Mouse (Mus musculus) heart, embryonic 12.5 days (tissue): ENCODE measurements around the gene Pga5. TPM values are rescaled to one million over a fixed set of nuclear protein-coding genes. Genes with fewer than 3 reads are reported as not detected.

ENCODE experiments used
- ATAC-seq: fragments of 200-750 bp; cut with Nextera tagmentation; 2 replicates; pipeline ENCODE4 v1.8.0; 2017; ENCODE audit warnings: moderate TSS enrichment, moderate library complexity; ENCODE audit not compliant: insufficient number of reproducible peaks, low FRiP score
- H3K27ac ChIP-seq: fragments of 300-500 bp; sonication (generic); 2 replicates; pipeline ENCODE4 v1.5.1; 2016; ENCODE audit warnings: mild to moderate bottlenecking, moderate library complexity; ENCODE audit not compliant: poor library complexity, severe bottlenecking
- H3K27me3 ChIP-seq: fragments of 300-500 bp; sonication (generic); replicated peaks from 2 replicates; pipeline ENCODE4 v1.6.1; 2016; ENCODE audit warnings: mild to moderate bottlenecking, moderate library complexity
- H3K36me3 ChIP-seq: fragments of 300-500 bp; sonication (generic); 2 replicates; pipeline ENCODE4 v1.6.1; 2016; ENCODE audit warnings: mild to moderate bottlenecking, moderate library complexity
- H3K4me1 ChIP-seq: fragments of 300-500 bp; sonication (generic); replicated peaks from 2 replicates; pipeline ENCODE4 v1.6.1; 2016; ENCODE audit warnings: mild to moderate bottlenecking
- H3K4me2 ChIP-seq: fragments of 300-500 bp; sonication (generic); 2 replicates; pipeline ENCODE4 v1.6.1; 2016; ENCODE audit warnings: mild to moderate bottlenecking, moderate library complexity
- H3K4me3 ChIP-seq: fragments of 300-500 bp; sonication (generic); 2 replicates; pipeline ENCODE4 v1.5.1; 2016; ENCODE audit warnings: mild to moderate bottlenecking
- H3K9ac ChIP-seq: fragments of 300-500 bp; sonication (generic); 2 replicates; pipeline ENCODE4 v1.6.1; 2016; ENCODE audit warnings: mild to moderate bottlenecking, moderate library complexity
- H3K9me3 ChIP-seq: fragments of 300-500 bp; sonication (generic); replicated peaks from 2 replicates; pipeline ENCODE4 v1.6.1; 2016; ENCODE audit warnings: mild to moderate bottlenecking, moderate library complexity
- WGBS: fragments of 180-500 bp; shearing (Covaris S2); methylation state at CpG from one replicate; pipeline ENCODE4 v1.1.7; 2016; 5-methylcytosine and 5-hydroxymethylcytosine counted together
- polyA plus RNA-seq: library from polyadenylated mRNA; unstranded; fragments of >200 nt; fragmentation: Nextera tagmentation; extraction: Ambion mirVana; gene quantifications from 2 replicates; pipeline ENCODE4 v1.2.1, GENCODE M21; 2016

Gene Pga5
- polyA plus RNA-seq, 1 experiment from 2014 or later = not detected

DNA sequence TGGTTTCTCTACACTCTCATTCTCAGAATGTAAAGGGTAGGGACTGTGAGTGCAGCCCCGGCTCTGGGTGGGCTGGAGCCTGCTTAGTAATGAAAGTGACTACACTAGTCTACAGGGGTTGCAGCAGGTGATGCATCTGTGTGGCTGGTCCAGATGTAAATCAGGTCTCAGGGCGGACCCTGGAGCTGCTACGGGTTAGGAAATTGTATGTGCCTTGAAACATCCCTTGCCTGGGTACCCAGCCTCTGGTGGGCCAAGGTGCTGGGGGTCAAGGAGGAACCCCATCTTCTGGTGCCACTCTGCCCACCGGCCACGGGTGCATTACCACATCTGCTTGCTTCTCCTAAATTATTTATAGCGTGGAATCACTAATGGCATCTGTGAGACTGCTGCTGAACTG, 36.3 kb upstream of the Pga5 start:
- H3K4me1 ChIP-seq = peaks cover 25% of the 10 kb centered on the region
- no peak overlapping the region for H3K9ac ChIP-seq
- 85% methylated on average over 6 of the region's 6 CpGs for WGBS
- H3K36me3 ChIP-seq = peaks cover 39% of the 10 kb centered on the region
- no peaks in the 10 kb centered on the region for H3K9me3 ChIP-seq
- no peak for ATAC-seq
- H3K27me3 ChIP-seq = no peaks in the 10 kb centered on the region
- no peak overlapping the region for H3K27ac ChIP-seq
- no peak overlapping the region for H3K4me2 ChIP-seq
- H3K4me3 ChIP-seq = no peak overlapping the region

DNA sequence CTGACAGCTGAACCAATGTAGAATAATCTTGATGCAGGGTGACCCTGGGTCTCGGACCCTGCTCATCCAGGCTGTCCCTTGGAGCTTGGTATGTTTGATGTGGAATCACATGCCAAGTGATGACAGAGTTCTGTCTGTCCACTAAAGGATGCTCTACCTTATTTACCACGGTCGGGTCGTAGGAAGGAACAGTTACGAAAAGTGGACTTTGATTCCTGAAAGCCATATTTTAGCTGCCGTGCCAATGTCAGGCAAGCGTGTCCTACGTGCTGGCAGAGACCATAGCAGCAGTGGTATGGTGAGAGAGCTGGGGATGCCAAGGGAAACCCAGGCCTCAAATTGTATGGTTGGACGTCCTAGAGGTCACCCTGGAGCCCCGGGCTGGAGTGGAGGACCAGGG, 35.7 kb upstream of the Pga5 start:
- no peak overlapping the region for H3K4me3 ChIP-seq
- H3K27me3 ChIP-seq = no peaks in the 10 kb centered on the region
- H3K9ac ChIP-seq = no peak overlapping the region
- no peak overlapping the region for H3K4me2 ChIP-seq
- H3K36me3 ChIP-seq = peaks cover 39% of the 10 kb centered on the region
- no peak for ATAC-seq
- H3K27ac ChIP-seq = no peak overlapping the region
- WGBS = 90% methylated on average over 10 of the region's 10 CpGs
- no peaks in the 10 kb centered on the region for H3K9me3 ChIP-seq
- H3K4me1 ChIP-seq = peaks cover 31% of the 10 kb centered on the region

DNA sequence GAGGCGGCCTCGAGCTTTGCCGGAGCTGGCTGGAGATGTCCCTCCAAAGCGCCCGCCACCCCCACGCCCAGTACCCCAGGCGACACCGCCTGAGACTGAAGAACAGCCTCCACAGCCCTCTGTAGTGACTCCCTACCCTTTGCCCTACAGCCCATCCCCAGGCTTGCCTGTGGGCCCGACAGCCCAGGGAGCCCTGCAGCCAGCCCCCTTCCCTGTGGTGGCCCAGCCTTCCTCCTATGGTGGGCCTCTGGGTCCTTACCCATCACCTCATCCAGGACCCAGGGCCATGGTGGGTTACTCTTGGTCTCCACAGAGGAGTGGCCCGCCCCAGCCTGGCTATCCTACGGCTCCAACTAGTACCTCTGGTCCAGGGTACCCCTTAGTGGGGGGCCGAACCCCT, 34.8 kb upstream of the Pga5 start:
- no peak overlapping the region for H3K4me3 ChIP-seq
- no peak overlapping the region for H3K4me2 ChIP-seq
- peaks cover 40% of the 10 kb centered on the region for H3K36me3 ChIP-seq
- no peak overlapping the region for H3K9ac ChIP-seq
- no peak for ATAC-seq
- no peak overlapping the region for H3K27ac ChIP-seq
- H3K4me1 ChIP-seq = peaks cover 23% of the 10 kb centered on the region
- 94% methylated on average over 12 of the region's 12 CpGs for WGBS
- no peaks in the 10 kb centered on the region for H3K9me3 ChIP-seq
- no peaks in the 10 kb centered on the region for H3K27me3 ChIP-seq

DNA sequence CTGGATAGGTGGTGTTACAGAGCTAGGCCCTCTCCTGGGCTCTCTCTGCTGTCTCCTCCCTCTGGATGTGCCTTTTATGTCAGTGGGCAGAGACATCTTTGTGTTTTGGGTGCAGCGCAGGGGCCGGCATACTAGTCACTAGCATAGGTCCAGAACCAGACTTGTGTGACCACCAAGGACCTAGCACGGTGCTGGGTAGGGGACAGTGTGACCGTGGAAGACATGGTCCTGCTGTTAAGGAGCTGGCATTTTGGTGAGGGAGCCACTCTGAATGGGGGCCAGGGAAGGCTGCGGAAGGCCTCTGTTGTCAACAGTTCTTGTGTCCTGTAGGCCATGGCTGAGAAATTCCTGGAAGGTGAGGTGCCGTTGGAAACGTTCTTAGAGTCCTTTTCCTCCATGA, 34.3 kb upstream of the Pga5 start:
- H3K4me2 ChIP-seq = no peak overlapping the region
- no peaks in the 10 kb centered on the region for H3K27me3 ChIP-seq
- WGBS = 93% methylated on average over 7 of the region's 7 CpGs
- H3K9ac ChIP-seq = no peak overlapping the region
- H3K4me1 ChIP-seq = peaks cover 25% of the 10 kb centered on the region
- no peak overlapping the region for H3K4me3 ChIP-seq
- H3K36me3 ChIP-seq = peaks cover 43% of the 10 kb centered on the region
- no peaks in the 10 kb centered on the region for H3K9me3 ChIP-seq
- no peak overlapping the region for H3K27ac ChIP-seq
- ATAC-seq = no peak

DNA sequence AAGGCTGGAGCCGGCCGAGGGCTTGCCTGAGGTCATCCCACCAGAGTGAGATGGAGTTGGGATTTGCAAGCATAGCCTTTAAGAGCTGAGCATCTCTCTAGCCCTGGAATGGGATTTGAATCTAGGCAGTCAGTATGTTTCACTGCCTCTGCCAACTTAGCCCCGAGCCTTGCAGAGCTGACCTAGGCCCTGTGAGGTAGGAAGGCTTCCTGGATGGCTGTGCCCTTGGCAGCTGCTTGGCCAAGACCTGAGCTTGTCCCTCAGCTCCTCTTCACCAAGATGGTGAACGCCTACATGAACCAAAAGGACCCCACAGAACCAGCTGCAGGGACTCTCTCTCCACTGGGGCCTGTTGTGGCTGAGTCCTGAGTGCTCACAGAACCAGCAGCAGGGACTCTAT, 32.9 kb upstream of the Pga5 start:
- no peaks in the 10 kb centered on the region for H3K27me3 ChIP-seq
- H3K4me2 ChIP-seq = no peak overlapping the region
- H3K9me3 ChIP-seq = no peaks in the 10 kb centered on the region
- H3K27ac ChIP-seq = no peak overlapping the region; the same call in 1 of the 2 replicates
- H3K9ac ChIP-seq = no peak overlapping the region
- no peak overlapping the region for H3K4me3 ChIP-seq
- peaks cover 54% of the 10 kb centered on the region for H3K36me3 ChIP-seq
- 88% methylated on average over 4 of the region's 4 CpGs for WGBS
- ATAC-seq = no peak
- H3K4me1 ChIP-seq = peaks cover 34% of the 10 kb centered on the region

DNA sequence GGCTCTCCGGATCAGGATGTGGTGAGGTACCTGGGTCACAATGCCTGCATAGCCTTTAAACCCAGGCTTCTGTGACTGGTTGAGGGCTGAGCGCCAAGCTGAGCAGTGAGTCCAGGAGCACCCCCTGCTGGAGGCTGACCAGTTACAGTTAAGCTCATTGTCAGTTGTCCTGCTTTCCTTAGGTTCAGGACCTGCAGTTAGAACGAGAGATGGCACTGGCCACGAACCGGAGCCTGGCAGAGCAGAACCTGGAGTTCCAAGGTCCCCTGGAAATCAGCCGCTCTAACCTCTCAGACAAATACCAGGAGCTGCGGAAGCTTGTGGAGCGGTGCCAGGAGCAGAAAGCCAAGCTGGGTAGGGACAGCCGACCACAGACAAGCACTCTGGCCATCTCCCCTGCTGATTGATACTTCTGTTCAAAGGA, 32.2 kb upstream of the Pga5 start:
- no peak for ATAC-seq
- no peak overlapping the region for H3K4me3 ChIP-seq
- peaks cover 54% of the 10 kb centered on the region for H3K36me3 ChIP-seq
- peak overlapping the region; percentile 6; the same call in 1 of the 2 replicates for H3K4me2 ChIP-seq
- peak overlapping the region; percentile 94 for H3K27ac ChIP-seq
- WGBS = 74% methylated on average over 9 of the region's 9 CpGs
- no peak overlapping the region; the same call in 1 of the 2 replicates for H3K9ac ChIP-seq
- H3K27me3 ChIP-seq = no peaks in the 10 kb centered on the region
- H3K4me1 ChIP-seq = peaks cover 40% of the 10 kb centered on the region
- no peaks in the 10 kb centered on the region for H3K9me3 ChIP-seq

DNA sequence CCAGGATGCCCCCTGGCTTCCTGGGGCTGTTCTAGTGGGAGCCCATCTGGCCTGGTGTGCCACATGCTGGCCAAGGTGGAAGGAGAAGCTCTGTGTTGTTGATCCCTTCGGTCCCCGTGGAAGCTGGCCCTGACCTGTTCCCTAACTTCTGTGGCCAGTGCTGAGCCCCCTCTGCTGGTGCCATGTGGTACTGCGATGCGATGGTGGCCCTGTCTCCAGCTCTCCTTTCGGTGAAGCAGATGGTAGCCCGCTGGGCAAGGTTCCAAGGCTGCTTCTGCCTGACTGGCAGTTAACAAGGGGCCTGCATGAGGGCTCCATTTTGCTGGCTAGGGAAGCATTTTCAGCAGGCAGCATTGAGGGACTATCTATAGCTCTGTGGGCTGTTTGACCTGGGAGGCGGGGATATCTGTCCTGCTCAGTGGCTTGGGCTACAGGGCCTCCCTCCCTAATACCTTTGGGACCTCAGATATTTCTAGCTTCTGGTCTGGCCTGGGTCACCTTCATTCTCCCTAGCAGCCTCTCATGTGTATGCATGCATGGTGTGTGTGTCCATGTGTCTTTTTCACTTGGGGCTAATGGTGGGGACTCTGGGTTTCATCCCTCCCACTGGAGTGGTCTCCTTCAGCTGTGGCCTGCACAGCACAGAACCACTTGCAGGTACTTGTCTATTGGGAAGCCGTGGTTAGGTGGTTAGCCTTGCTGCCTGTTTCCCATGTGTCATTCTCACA, 31.7 kb upstream of the Pga5 start:
- H3K27me3 ChIP-seq = no peaks in the 10 kb centered on the region
- 21% methylated on average over 8 of the region's 8 CpGs for WGBS
- no peaks in the 10 kb centered on the region for H3K9me3 ChIP-seq
- peaks cover 45% of the 10 kb centered on the region for H3K4me1 ChIP-seq
- peak overlapping the region; percentile 6; the same call in 1 of the 2 replicates for H3K4me2 ChIP-seq
- peak; percentile 77 for ATAC-seq
- H3K27ac ChIP-seq = peak overlapping the region; percentile 94
- peaks cover 54% of the 10 kb centered on the region for H3K36me3 ChIP-seq
- no peak overlapping the region for H3K4me3 ChIP-seq
- peak overlapping the region; percentile 41 for H3K9ac ChIP-seq

DNA sequence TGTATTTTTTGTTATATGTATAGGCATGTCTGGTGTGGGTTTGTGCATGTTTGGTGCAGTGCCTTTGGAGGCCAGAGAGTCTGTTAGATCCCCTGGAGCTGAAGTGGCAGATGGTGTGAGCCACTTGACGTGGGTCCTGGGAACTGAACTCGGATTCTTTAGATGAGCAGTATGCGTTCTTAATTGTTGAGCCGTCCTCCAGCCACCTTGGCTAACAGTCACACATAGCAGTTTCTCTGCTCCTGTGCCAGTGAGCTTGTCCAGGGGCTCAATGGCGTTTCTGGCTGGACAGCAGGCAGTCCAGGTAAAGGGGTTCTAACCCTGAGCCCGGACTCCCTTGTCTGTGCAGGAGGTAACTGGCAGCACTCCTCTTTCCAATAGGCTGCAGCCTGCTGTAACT, 31.0 kb upstream of the Pga5 start:
- 72% methylated on average over 6 of the region's 6 CpGs for WGBS
- no peak for ATAC-seq
- H3K4me1 ChIP-seq = peaks cover 46% of the 10 kb centered on the region
- H3K4me3 ChIP-seq = no peak overlapping the region
- H3K36me3 ChIP-seq = peaks cover 49% of the 10 kb centered on the region
- peak overlapping the region; percentile 41; the same call in 1 of the 2 replicates for H3K9ac ChIP-seq
- no peaks in the 10 kb centered on the region for H3K27me3 ChIP-seq
- no peak overlapping the region for H3K4me2 ChIP-seq
- H3K27ac ChIP-seq = peak overlapping the region; percentile 94
- no peaks in the 10 kb centered on the region for H3K9me3 ChIP-seq

DNA sequence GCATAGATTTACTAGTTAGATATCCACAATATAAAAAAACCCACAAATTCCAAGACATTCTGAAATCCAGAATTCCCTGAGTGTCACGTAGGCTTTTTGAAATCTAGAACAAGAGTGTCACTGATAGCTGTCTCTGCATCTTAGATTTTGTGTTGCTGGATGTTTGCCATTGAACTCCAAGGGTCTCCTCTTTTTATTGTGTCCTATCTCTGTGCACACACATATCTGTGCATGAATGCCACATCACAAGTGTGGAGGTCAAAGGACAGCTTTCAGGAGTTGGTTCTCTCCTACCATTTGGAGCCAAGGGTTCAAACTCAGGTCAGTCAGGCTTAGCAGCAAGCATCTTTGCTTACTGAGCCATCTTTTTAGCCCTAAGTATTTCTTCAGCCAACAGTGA, 30.0 kb upstream of the Pga5 start:
- WGBS = 82% methylated on average over 1 of the region's 1 CpGs
- Histone ChIP-seq H3K9me3 (no peaks in the 10 kb centered on the region), H3K27me3 (no peaks in the 10 kb centered on the region), H3K4me1 (peaks cover 46% of the 10 kb centered on the region), H3K27ac (no peak overlapping the region), H3K9ac (no peak overlapping the region), H3K36me3 (peaks cover 39% of the 10 kb centered on the region), H3K4me3 (no peak overlapping the region), H3K4me2 (no peak overlapping the region)
- no peak for ATAC-seq

DNA sequence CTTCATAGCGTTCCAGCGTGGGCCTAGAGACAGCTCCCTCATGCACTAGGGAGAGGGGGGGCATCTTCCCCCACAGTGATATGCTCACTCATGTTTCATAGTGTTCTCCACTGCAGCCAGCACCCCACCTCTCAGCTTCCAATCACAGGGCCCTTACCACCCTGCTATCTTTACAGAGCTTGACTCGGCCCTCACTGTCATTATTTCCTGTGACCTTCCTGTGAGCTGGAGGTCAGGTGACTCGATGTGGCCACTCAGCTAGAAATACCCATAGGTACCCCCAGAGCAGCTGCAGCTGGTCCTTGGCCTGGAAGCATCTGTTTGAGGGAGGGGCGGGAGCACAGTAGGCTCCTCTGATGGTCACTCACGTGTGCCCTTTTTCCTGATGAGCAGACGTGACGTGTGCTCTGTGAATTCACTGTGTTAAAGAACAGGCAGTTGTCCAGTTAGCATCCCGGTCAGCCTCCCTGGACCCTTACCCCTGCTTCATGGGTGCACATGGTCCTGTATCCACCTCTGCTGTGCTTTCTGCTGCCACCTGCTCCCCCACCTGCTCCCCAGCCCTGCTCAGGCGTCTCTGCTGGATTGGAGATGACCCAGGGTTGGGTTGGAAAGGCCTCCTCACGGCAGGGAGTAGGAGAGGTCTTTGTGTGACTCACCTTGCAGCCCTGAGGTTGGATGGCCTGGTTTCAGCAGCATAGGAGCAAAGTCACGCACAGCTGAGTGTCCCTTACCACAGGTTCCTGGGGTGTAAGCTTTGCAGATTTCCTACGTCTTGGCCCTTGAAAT, 29.4 kb upstream of the Pga5 start:
- Histone ChIP-seq H3K9ac (no peak overlapping the region), H3K4me1 (peaks cover 46% of the 10 kb centered on the region), H3K4me3 (no peak overlapping the region), H3K36me3 (peaks cover 33% of the 10 kb centered on the region), H3K27me3 (no peaks in the 10 kb centered on the region), H3K9me3 (no peaks in the 10 kb centered on the region), H3K27ac (no peak overlapping the region), H3K4me2 (no peak overlapping the region)
- 72% methylated on average over 13 of the region's 13 CpGs for WGBS
- no peak for ATAC-seq

DNA sequence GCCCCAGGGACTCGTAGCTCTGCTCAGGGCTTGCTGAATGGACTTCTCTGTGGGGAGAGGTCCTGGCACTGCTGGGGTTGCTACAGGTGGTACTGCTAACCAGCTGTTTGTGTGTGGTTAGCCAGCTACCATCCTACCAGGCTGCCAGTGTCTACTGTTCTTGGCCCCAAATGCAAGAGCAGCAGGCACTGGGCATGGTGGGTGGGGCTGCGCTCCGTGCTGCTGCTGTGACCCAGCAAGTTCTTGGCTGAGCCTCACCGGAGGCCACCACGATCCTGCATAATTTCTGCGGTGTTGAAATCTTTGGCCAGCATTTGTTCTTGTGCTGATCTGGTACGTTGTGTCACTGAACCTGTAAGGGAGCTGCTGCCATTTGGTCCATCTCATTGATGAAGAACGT, 25.6 kb upstream of the Pga5 start:
- H3K4me1 ChIP-seq = peaks cover 57% of the 10 kb centered on the region
- H3K27me3 ChIP-seq = no peaks in the 10 kb centered on the region
- no peaks in the 10 kb centered on the region for H3K9me3 ChIP-seq
- no peak overlapping the region for H3K4me3 ChIP-seq
- no peak overlapping the region for H3K27ac ChIP-seq
- ATAC-seq = no peak
- peaks cover 15% of the 10 kb centered on the region for H3K36me3 ChIP-seq
- no peak overlapping the region for H3K4me2 ChIP-seq
- WGBS = 91% methylated on average over 8 of the region's 8 CpGs
- H3K9ac ChIP-seq = no peak overlapping the region
